Mouse (Mus musculus) ovary, postnatal 14 days (tissue): ENCODE measurements at regions not wholly inside any gene's neighbourhood (a gene's known extent, or its start where the extent isn't known, plus 50 kb on each side); places are given as distances from the start of the nearest gene placed in this dataset.

ENCODE experiments used
- DNase-seq: peaks from one replicate; pipeline ENCODE4 v3.0.0; 2022; ENCODE audit warnings: low spot score

- DNase-seq: no peak
Observed at GRCm38 (mm10) chr1:57573829-57574228, 166.9 kb upstream of the Tyw5 start.

- DNase-seq: no peak
Observed at GRCm38 (mm10) chr1:57574530-57574929, 167.6 kb upstream of the Tyw5 start.

GRCm38 (mm10) chr1:57576066-57576753 lies 169.3 kb upstream of the Tyw5 start:
- no peak for DNase-seq

GRCm38 (mm10) chr1:57579086-57579485 lies 172.2 kb upstream of the Tyw5 start:
- DNase-seq: no peak

- no peak for DNase-seq
Observed at GRCm38 (mm10) chr1:57593707-57594589, 180.0 kb upstream of the Spats2l start.

GRCm38 (mm10) chr1:57594815-57595214 lies 179.1 kb upstream of the Spats2l start:
- no peak for DNase-seq

GRCm38 (mm10) chr1:57600951-57601350 lies 173.0 kb upstream of the Spats2l start:
- no peak for DNase-seq

- DNase-seq: no peak
Observed at GRCm38 (mm10) chr1:57605525-57605924, 168.4 kb upstream of the Spats2l start.

- DNase-seq: no peak
Observed at GRCm38 (mm10) chr1:57606060-57606683, 167.8 kb upstream of the Spats2l start.

- DNase-seq: no peak
Observed at GRCm38 (mm10) chr1:57607026-57607425, 166.9 kb upstream of the Spats2l start.

GRCm38 (mm10) chr1:57607626-57608422 lies 166.1 kb upstream of the Spats2l start:
- DNase-seq: no peak

GRCm38 (mm10) chr1:57608423-57608679 lies 165.6 kb upstream of the Spats2l start:
- no peak for DNase-seq

GRCm38 (mm10) chr1:57609307-57609706 lies 164.7 kb upstream of the Spats2l start:
- DNase-seq: no peak

- no peak for DNase-seq
Observed at GRCm38 (mm10) chr1:57612171-57612570, 161.8 kb upstream of the Spats2l start.

- DNase-seq: no peak
Observed at GRCm38 (mm10) chr1:57612931-57613804, 160.8 kb upstream of the Spats2l start.

GRCm38 (mm10) chr1:57615155-57615554 lies 158.8 kb upstream of the Spats2l start:
- DNase-seq: peak; percentile 2

GRCm38 (mm10) chr1:57617316-57617715 lies 156.6 kb upstream of the Spats2l start:
- DNase-seq: no peak

- DNase-seq: no peak
Observed at GRCm38 (mm10) chr1:57622561-57622960, 151.4 kb upstream of the Spats2l start.

- DNase-seq: no peak
Observed at GRCm38 (mm10) chr1:57633986-57634385, 140.0 kb upstream of the Spats2l start.

- no peak for DNase-seq
Observed at GRCm38 (mm10) chr1:57642131-57642530, 131.8 kb upstream of the Spats2l start.

GRCm38 (mm10) chr1:57643466-57644097 lies 130.4 kb upstream of the Spats2l start:
- no peak for DNase-seq
